Mouse (Mus musculus) E14TG2a.4 (cell line): ENCODE data around the gene Trim3.

Experiments used
- CTCF ChIP-seq: conservative IDR thresholded peaks from 2 replicates; pipeline ENCODE4 v1.5.1; 2014; ENCODE audit warnings: low read length
- NANOG ChIP-seq: IDR thresholded peaks from 2 replicates; pipeline ENCODE4 v1.6.1; 2014; ENCODE audit warnings: borderline replicate concordance, low read length, mixed read lengths
- POU5F1 ChIP-seq: IDR thresholded peaks from 2 replicates; pipeline ENCODE4 v1.6.1; 2014; ENCODE audit warnings: low read length, borderline replicate concordance

- TF ChIP-seq CTCF = no peak
- no peak for TF ChIP-seq POU5F1
- no peak for TF ChIP-seq NANOG
These were observed 60.4 kb downstream of the Trim3 start for GRCm38 (mm10) chr7:105572949-105573348.
